In the genomic region with DNA sequence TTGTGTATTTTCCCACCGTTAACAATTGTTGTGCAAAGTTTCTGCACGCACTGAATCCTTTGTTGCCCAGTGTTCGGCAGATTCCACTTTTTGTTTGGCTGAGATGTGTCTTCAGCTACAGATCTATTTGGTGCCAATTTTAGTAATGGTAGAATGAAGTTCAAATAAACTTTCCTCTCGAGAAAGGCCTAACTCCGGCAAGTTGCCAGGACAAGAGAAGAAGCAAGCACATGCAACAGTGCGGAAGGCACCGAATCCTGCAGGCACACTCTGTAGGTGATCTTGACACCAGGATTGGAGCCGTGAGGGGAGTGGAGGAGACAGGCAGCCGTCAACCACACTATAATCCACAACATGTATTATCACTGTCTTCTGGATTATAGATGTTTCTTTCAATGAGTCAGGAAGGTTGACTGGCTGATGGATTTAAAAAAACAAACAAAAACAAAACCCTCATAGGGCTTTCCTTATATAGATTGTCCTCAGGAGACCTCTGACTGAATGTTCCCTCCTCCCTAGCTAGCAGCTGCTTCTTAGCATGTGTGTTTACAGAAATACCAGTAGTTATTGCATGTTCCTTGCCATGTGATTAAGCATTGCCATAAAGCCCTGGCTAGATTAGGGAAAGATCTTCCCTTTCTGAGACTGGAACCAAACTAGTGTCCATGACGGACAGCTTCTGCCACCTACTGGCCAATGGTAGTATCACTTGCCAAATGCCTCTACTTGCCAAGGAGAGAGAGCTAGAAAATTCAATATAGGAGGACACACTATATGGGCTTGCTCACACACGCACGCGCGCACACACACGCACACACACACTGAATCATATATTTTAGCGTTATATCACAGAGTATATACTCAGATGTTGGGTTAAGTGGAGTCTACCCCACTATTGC, we compare ENCODE assay signal across 9 mouse cellular contexts. TPM values are rescaled to one million over a fixed set of nuclear protein-coding genes. Genes with fewer than 3 reads are reported as not detected.
DNase-seq lines count a peak whose midpoint lies in the region; ATAC-seq and TF ChIP-seq lines count a peak whose summit lies in the region.
"Had no signal": no experiment of that assay in that cellular context is flagged by ENCODE, and none has a peak within 500 bp of the region (broad histone marks: within the 10 kb centered on the region; RNA-seq: fewer than 3 reads in every experiment).

No protein-coding gene starts in this region.

- H3K36me3 ChIP-seq in hindbrain, embryonic 16.5 days (ENCODE audit: control insufficient read depth, insufficient read depth, low read length), result no peaks in the 10 kb centered on the region

- ATAC-seq in hindbrain, embryonic 16.5 days, result peak; percentile 82
- peak; percentile 96 for ATAC-seq in megakaryocyte progenitor cell, adult 5-6 weeks (replicated peaks; ENCODE audit: poor library complexity)

- H3K27me3 ChIP-seq in cerebellum, adult 2 months (ENCODE audit: control insufficient read depth, insufficient read depth, low read length), result no peaks in the 10 kb centered on the region
- no peaks in the 10 kb centered on the region for H3K27me3 ChIP-seq in hindbrain, embryonic 16.5 days (replicated peaks; ENCODE audit: control insufficient read depth, insufficient read depth, low read length)

- H3K4me1 ChIP-seq in cerebellum, adult 2 months (ENCODE audit: control insufficient read depth, insufficient read depth, low read length), result no peaks in the 10 kb centered on the region
- no peaks in the 10 kb centered on the region for H3K4me1 ChIP-seq in hindbrain, embryonic 16.5 days (ENCODE audit: control insufficient read depth, insufficient read depth, low read depth, low read length)

- H3K4me3 ChIP-seq in cerebellum, adult 2 months (replicated peaks; ENCODE audit: insufficient read depth, low read depth, low read length), result no peak overlapping the region
- H3K4me3 ChIP-seq in hindbrain, embryonic 16.5 days (ENCODE audit: low read length), result no peak overlapping the region
- H3K4me3 ChIP-seq: megakaryocyte, embryonic 14.5 days had no signal

- peak; percentile 95 for DNase-seq in NIH3T3 (ENCODE audit: low read depth)
- DNase-seq in cerebellum, adult 2 months, result peak; percentile 71 to 84
- DNase-seq in forelimb bud, embryonic 11.5 days (ENCODE audit: low read depth, low spot score), result peak; percentile 86
- peak; percentile 76 to 95 for DNase-seq in layer of hippocampus, postnatal 25 days (ENCODE audit: extremely low spot score in 1 of 2, low spot score in 1 of 2)
- peak; percentile 91 to 95 for DNase-seq in right cerebral cortex, adult 2 months (ENCODE audit: low spot score in 2 of 2)
- DNase-seq in urinary bladder, adult 18-20 months (ENCODE audit: low spot score in 2 of 2), result peak; percentile 73 to 76

- H3K4me2 ChIP-seq in hindbrain, embryonic 16.5 days (ENCODE audit: low read length), result no peak overlapping the region

- H3K27ac ChIP-seq in cerebellum, adult 2 months (ENCODE audit: insufficient read depth, low read length), result no peak overlapping the region
- H3K27ac ChIP-seq in hindbrain, embryonic 16.5 days (ENCODE audit: low read depth, low read length), result no peak overlapping the region

- 39% methylated on average over 16 of the region's 16 CpGs for WGBS in cerebellum, adult 2 months
- 50% methylated on average over 16 of the region's 16 CpGs for WGBS in hindbrain, embryonic 16.5 days

- no peak for TF ChIP-seq POLR2A in cerebellum, adult 2 months (IDR thresholded peaks at IDR 0.05; ENCODE audit: borderline replicate concordance, insufficient read depth, low read length)

- TF ChIP-seq CTCF in cerebellum, adult 2 months (IDR thresholded peaks at IDR 0.05; ENCODE audit: borderline replicate concordance, insufficient read depth, low read depth, low read length), result peak; percentile 90

- H3K9me3 ChIP-seq in hindbrain, embryonic 16.5 days (ENCODE audit: control insufficient read depth, low read length), result no peaks in the 10 kb centered on the region

- no peak overlapping the region for H3K9ac ChIP-seq in hindbrain, embryonic 16.5 days (ENCODE audit: low read depth, low read length)

RNA-seq across cellular contexts. Expression of a gene that starts 18.0 kb away (rescaled TPM):
- not detected in 2 replicates for polyA plus RNA-seq in cerebellum, adult 2 months (2012; rRNA removed)
- not detected in 2 replicates for polyA plus RNA-seq in hindbrain, embryonic 16.5 days (2015; fragmentation: Nextera tagmentation; extraction: Ambion mirVana)
- not detected for total RNA-seq in layer of hippocampus, postnatal 25 days (2021)
- not detected in 2 replicates for total RNA-seq in megakaryocyte progenitor cell, adult 5-6 weeks (2015)
- not detected in 2 replicates for total RNA-seq in megakaryocyte progenitor cell, adult 5-6 weeks (2017)
